7 mouse cellular contexts compared by ENCODE assay signal in genomic region chrX:161716503-161716864, GRCm38 (mm10). TPM values are rescaled to one million over a fixed set of nuclear protein-coding genes. Genes with fewer than 3 reads are reported as not detected.
DNase-seq lines count a peak whose midpoint lies in the region; ATAC-seq lines count a peak whose summit lies in the region.

No protein-coding gene starts in this region.

- H3K9ac ChIP-seq in lung, embryonic 16.5 days (ENCODE audit: low read length), result no peak overlapping the region
- peak overlapping the region; percentile 78 for H3K9ac ChIP-seq in forebrain, embryonic 16.5 days (replicated peaks; ENCODE audit: low read depth, low read length)
- no peak overlapping the region for H3K9ac ChIP-seq in liver, embryonic 11.5 days (ENCODE audit: low read depth, low read length)
- no peak overlapping the region for H3K9ac ChIP-seq in stomach, embryonic 15.5 days

- WGBS in lung, embryonic 16.5 days, result 27% methylated on average over 5 of the region's 9 CpGs
- WGBS in forebrain, embryonic 16.5 days, result 17% methylated on average over 9 of the region's 9 CpGs
- 26% methylated on average over 4 of the region's 9 CpGs for WGBS in liver, embryonic 11.5 days
- 34% methylated on average over 5 of the region's 9 CpGs for WGBS in stomach, embryonic 15.5 days

- peak overlapping the region; percentile 56 for H3K4me3 ChIP-seq in lung, embryonic 16.5 days (ENCODE audit: low read length)
- H3K4me3 ChIP-seq in forebrain, embryonic 16.5 days (replicated peaks; ENCODE audit: low read length), result peak overlapping the region; percentile 61
- H3K4me3 ChIP-seq in liver, embryonic 11.5 days (ENCODE audit: low read depth, low read length), result peak overlapping the region; percentile 54; the same call in 1 of the 2 replicates
- peak overlapping the region; percentile 53 for H3K4me3 ChIP-seq in stomach, embryonic 15.5 days (replicated peaks)

- H3K36me3 ChIP-seq in lung, embryonic 16.5 days (ENCODE audit: control insufficient read depth, insufficient read depth, low read length), result no peaks in the 10 kb centered on the region
- H3K36me3 ChIP-seq in forebrain, embryonic 16.5 days (ENCODE audit: control insufficient read depth, insufficient read depth), result no peaks in the 10 kb centered on the region
- no peaks in the 10 kb centered on the region for H3K36me3 ChIP-seq in liver, embryonic 11.5 days (ENCODE audit: control insufficient read depth, insufficient read depth, low read length)
- no peaks in the 10 kb centered on the region for H3K36me3 ChIP-seq in stomach, embryonic 15.5 days

- 0 out of 2 replicates have a peak, but pooled peaks have one; percentile 12 for ATAC-seq in lung, embryonic 16.5 days (ENCODE audit: low read depth)
- ATAC-seq in forebrain, embryonic 16.5 days, result peak; percentile 29
- ATAC-seq in liver, embryonic 11.5 days (replicated peaks; ENCODE audit: low FRiP score), result no peak
- ATAC-seq in stomach, embryonic 15.5 days (ENCODE audit: insufficient read depth, low FRiP score, low read depth), result 0 out of 2 replicates have a peak, but pooled peaks have one; percentile 20

- H3K4me1 ChIP-seq in lung, embryonic 16.5 days (replicated peaks; ENCODE audit: control insufficient read depth, insufficient read depth, low read length), result no peaks in the 10 kb centered on the region
- peaks cover 4% of the 10 kb centered on the region for H3K4me1 ChIP-seq in forebrain, embryonic 16.5 days (replicated peaks; ENCODE audit: control insufficient read depth, insufficient read depth, low read length)
- H3K4me1 ChIP-seq in liver, embryonic 11.5 days (replicated peaks; ENCODE audit: control insufficient read depth, insufficient read depth, low read length), result no peaks in the 10 kb centered on the region
- no peaks in the 10 kb centered on the region for H3K4me1 ChIP-seq in stomach, embryonic 15.5 days

- H3K27ac ChIP-seq in lung, embryonic 16.5 days (ENCODE audit: low read length), result no peak overlapping the region
- no peak overlapping the region for H3K27ac ChIP-seq in forebrain, embryonic 16.5 days (ENCODE audit: low read length)
- no peak overlapping the region for H3K27ac ChIP-seq in liver, embryonic 11.5 days (ENCODE audit: low read depth, low read length)
- H3K27ac ChIP-seq in stomach, embryonic 15.5 days, result no peak overlapping the region

- no peak for DNase-seq in lung, postnatal 25 days (ENCODE audit: low spot score)
- no peak for DNase-seq in liver, embryonic 11.5 days (ENCODE audit: low spot score)
- DNase-seq in ovary, postnatal 36 days (ENCODE audit: low spot score), result no peak
- no peak for DNase-seq in spleen, adult 12 weeks (ENCODE audit: low spot score)

- H3K4me2 ChIP-seq in lung, embryonic 16.5 days (ENCODE audit: low read depth, low read length), result peak overlapping the region; percentile 90
- H3K4me2 ChIP-seq in forebrain, embryonic 16.5 days (ENCODE audit: low read length), result peak overlapping the region; percentile 60
- peak overlapping the region; percentile 75 for H3K4me2 ChIP-seq in liver, embryonic 11.5 days
- peak overlapping the region; percentile 82 for H3K4me2 ChIP-seq in stomach, embryonic 15.5 days

- peaks cover 35% of the 10 kb centered on the region for H3K27me3 ChIP-seq in lung, embryonic 16.5 days (ENCODE audit: control insufficient read depth, insufficient read depth, low read depth, low read length)
- no peaks in the 10 kb centered on the region; the same call in 1 of the 2 replicates for H3K27me3 ChIP-seq in forebrain, embryonic 16.5 days (replicated peaks; ENCODE audit: control insufficient read depth, insufficient read depth, low read length)
- peaks cover 52% of the 10 kb centered on the region for H3K27me3 ChIP-seq in liver, embryonic 11.5 days (replicated peaks; ENCODE audit: control insufficient read depth, insufficient read depth, low read length)
- peaks cover 14% of the 10 kb centered on the region; the same call in 1 of the 2 replicates for H3K27me3 ChIP-seq in stomach, embryonic 15.5 days (replicated peaks)

- no peaks in the 10 kb centered on the region for H3K9me3 ChIP-seq in lung, embryonic 16.5 days (ENCODE audit: control insufficient read depth, low read length)
- no peaks in the 10 kb centered on the region for H3K9me3 ChIP-seq in forebrain, embryonic 16.5 days (ENCODE audit: control insufficient read depth, low read length)
- no peaks in the 10 kb centered on the region for H3K9me3 ChIP-seq in liver, embryonic 11.5 days (ENCODE audit: control insufficient read depth, low read length)
- no peaks in the 10 kb centered on the region for H3K9me3 ChIP-seq in stomach, embryonic 15.5 days

RNA-seq across cellular contexts. Expression of gene Rai2, which starts 0.4 kb away (rescaled TPM):
- 2.6 and 3.5 TPM in 2 replicates for polyA plus RNA-seq in lung, embryonic 16.5 days (2015; fragmentation: Nextera tagmentation; extraction: Ambion mirVana)
- 16.9 and 17.1 TPM in 2 replicates for polyA plus RNA-seq in forebrain, embryonic 16.5 days (2015; fragmentation: Nextera tagmentation; extraction: Ambion mirVana)
- polyA plus RNA-seq in liver, embryonic 11.5 days (2014; fragmentation: Nextera tagmentation; extraction: Ambion mirVana), result 1.1 and 2.6 TPM in 2 replicates
- polyA plus RNA-seq in stomach, embryonic 15.5 days (2015; fragmentation: Nextera tagmentation; extraction: Ambion mirVana), result 8.5 and 8.6 TPM in 2 replicates
